Mouse (Mus musculus) midbrain, embryonic 14.5 days (tissue): Measurements from ENCODE around the gene Spo11. TPM values are rescaled to one million over a fixed set of nuclear protein-coding genes. Genes with fewer than 3 reads are reported as not detected.

Source experiments
- ATAC-seq: fragments of 200-750 bp; cut with Nextera tagmentation; 2 replicates; pipeline ENCODE4 v1.8.0; 2017; ENCODE audit warnings: moderate number of reproducible peaks, moderate library complexity; ENCODE audit not compliant: low FRiP score, low TSS enrichment
- DNase-seq: peaks from one replicate; pipeline ENCODE4 v3.0.0-alpha.2; 2015
- H3K27ac ChIP-seq: fragments of 300-500 bp; sonication (generic); replicated peaks from 2 replicates; pipeline ENCODE4 v1.5.1; 2014; ENCODE audit warnings: mild to moderate bottlenecking, low read depth, low read length, moderate library complexity
- H3K27me3 ChIP-seq: fragments of 300-500 bp; sonication (generic); 2 replicates; pipeline ENCODE4 v1.6.1; 2014; ENCODE audit warnings: low read length, control low read depth, mixed read lengths; ENCODE audit not compliant: control insufficient read depth, insufficient read depth
- H3K36me3 ChIP-seq: fragments of 300-500 bp; sonication (generic); 2 replicates; pipeline ENCODE4 v1.6.1; 2014; ENCODE audit warnings: low read length, control low read depth; ENCODE audit not compliant: control insufficient read depth, insufficient read depth
- H3K4me1 ChIP-seq: fragments of 300-500 bp; sonication (generic); 2 replicates; pipeline ENCODE4 v1.6.1; 2014; ENCODE audit warnings: mild to moderate bottlenecking, antibody characterized with exemption, low read length, control low read depth; ENCODE audit not compliant: control insufficient read depth, insufficient read depth
- H3K4me2 ChIP-seq: fragments of 300-500 bp; sonication (generic); 2 replicates; pipeline ENCODE4 v1.6.1; 2014; ENCODE audit warnings: mild to moderate bottlenecking, low read length, moderate library complexity
- H3K4me3 ChIP-seq: fragments of 300-500 bp; sonication (generic); replicated peaks from 2 replicates; pipeline ENCODE4 v1.5.1; 2014; ENCODE audit warnings: low read depth, low read length
- H3K9ac ChIP-seq: fragments of 300-500 bp; sonication (generic); replicated peaks from 2 replicates; pipeline ENCODE4 v1.6.1; 2014; ENCODE audit warnings: mild to moderate bottlenecking, low read length, moderate library complexity
- H3K9me3 ChIP-seq: fragments of 300-500 bp; sonication (generic); 2 replicates; pipeline ENCODE4 v1.6.1; 2016; ENCODE audit warnings: low read length, control low read depth, mixed read lengths; ENCODE audit not compliant: control insufficient read depth
- whole genome bisulfite sequencing: fragments of 180-500 bp; shearing (Covaris S2); extraction: QIAGEN DNeasy Blood & Tissue Kit; methylation state at CpG from one replicate; pipeline ENCODE4 v1.1.7; 2014; 5-methylcytosine and 5-hydroxymethylcytosine counted together
- polyA plus RNA-seq: library from polyadenylated mRNA; unstranded; fragments of >200 nt; fragmentation: Nextera tagmentation; extraction: Ambion mirVana; gene quantifications from 2 replicates; pipeline ENCODE4 v1.2.1, GENCODE M21; 2014

The Spo11 gene
- polyA plus RNA-seq, 1 experiment from 2014 or later = 0.68 TPM

- no peak overlapping the region for H3K27ac ChIP-seq
- ATAC-seq = no peak
- H3K9ac ChIP-seq = no peak overlapping the region
- no peaks in the 10 kb centered on the region for H3K27me3 ChIP-seq
- no peaks in the 10 kb centered on the region for H3K4me1 ChIP-seq
- no peaks in the 10 kb centered on the region for H3K9me3 ChIP-seq
- no peak for DNase-seq
- 85% methylated on average over 5 of the region's 5 CpGs for WGBS
- H3K4me3 ChIP-seq = no peak overlapping the region
- no peak overlapping the region for H3K4me2 ChIP-seq
- H3K36me3 ChIP-seq = no peaks in the 10 kb centered on the region
These were observed 11.0 kb upstream of the Spo11 start for GRCm38 (mm10) chr2:172966480-172966879.

DNA sequence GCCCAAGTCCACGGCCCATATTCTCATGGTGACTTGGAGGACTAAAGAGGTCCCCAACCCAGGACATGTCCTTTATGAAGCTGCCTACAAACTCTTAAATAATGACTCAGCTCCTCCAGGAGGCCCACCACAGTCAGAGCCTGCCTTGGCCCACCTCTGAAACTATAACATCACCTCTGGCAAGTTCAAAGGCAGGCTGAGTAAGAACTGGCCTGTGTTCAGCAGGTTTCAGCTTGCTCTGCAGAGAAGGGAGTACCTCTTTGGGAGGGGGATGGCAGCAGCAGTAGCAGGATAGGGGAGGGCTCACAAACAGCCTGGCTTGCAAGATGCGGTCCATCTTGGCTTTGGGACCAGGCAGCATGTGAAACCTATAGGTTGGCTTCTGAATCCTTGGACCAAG, 5.6 kb upstream of the Spo11 start:
- no peak for ATAC-seq
- H3K9ac ChIP-seq = no peak overlapping the region
- no peak overlapping the region for H3K4me2 ChIP-seq
- no peaks in the 10 kb centered on the region for H3K9me3 ChIP-seq
- H3K4me3 ChIP-seq = no peak overlapping the region
- 0 out of 2 replicates have a peak, but pooled peaks cover 5% of the 10 kb centered on the region for H3K4me1 ChIP-seq
- no peaks in the 10 kb centered on the region for H3K27me3 ChIP-seq
- no peak overlapping the region for H3K27ac ChIP-seq
- H3K36me3 ChIP-seq = no peaks in the 10 kb centered on the region
- DNase-seq = no peak
- WGBS = 91% methylated on average over 2 of the region's 2 CpGs

DNA sequence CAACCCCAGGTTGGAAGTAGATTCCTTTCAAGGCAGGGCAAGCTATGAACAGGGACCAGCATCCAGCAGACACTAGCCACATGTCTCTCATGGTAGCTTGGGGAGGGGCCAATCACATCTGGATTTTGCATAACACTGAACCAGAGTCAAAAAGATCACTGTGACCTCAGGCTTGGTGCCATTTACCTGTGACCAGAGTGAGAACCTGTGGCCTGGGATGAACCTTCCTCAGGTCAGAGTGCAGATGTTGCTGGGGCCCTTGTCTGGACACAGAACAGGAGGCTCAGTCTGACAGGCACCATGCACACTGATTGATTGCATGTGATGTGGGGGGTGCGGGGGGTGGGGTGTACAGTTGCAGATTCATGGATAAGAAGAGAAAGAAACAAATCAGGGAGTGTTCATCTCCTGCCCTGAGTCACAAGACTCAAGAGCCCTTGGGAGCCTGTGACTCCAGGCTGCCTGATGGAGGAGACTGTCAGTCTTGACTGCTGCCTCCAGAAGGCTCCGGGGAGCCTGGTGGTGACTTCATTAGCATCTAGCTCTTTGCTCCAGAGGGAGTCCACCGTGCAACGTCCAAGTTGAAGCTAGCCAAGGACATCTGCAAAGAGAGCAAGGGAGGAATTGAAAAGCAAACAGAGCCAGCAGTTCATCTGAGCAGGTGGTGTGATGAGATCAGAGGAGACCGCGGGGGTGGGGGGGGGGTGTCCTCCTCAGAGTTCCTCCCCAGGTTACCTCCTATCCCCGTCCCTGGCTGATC, 3.5 kb upstream of the Spo11 start:
- Histone ChIP-seq H3K27ac (no peak overlapping the region), H3K9me3 (no peaks in the 10 kb centered on the region), H3K27me3 (no peaks in the 10 kb centered on the region), H3K36me3 (no peaks in the 10 kb centered on the region), H3K4me2 (no peak overlapping the region), H3K9ac (no peak overlapping the region), H3K4me3 (no peak overlapping the region), H3K4me1 (peaks cover 12% of the 10 kb centered on the region; the same call in 1 of the 2 replicates)
- 27% methylated on average over 7 of the region's 7 CpGs for WGBS
- no peak for ATAC-seq
- DNase-seq = no peak

DNA sequence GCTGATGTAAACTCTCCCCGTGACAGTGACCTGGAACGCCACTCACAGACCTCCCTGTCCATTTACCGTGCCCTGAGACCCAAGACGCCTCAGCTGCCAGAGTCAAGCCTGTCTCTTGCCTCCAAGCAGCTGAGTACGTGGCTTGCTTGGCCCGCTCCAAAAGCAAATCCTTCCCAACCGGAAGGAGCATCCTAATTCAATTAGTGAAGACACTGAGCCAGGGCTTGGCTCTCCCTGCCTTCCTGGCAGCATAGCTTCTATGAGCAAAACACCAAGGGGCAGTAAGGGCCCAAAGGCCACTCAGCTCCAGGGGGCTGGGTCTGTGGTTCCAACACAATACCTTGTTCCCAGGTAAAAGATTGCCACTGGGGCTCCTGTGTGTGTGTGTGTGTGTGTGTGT, 2.8 kb upstream of the Spo11 start:
- Histone ChIP-seq H3K9me3 (no peaks in the 10 kb centered on the region), H3K4me1 (peaks cover 12% of the 10 kb centered on the region; the same call in 1 of the 2 replicates), H3K4me3 (no peak overlapping the region), H3K27me3 (no peaks in the 10 kb centered on the region), H3K4me2 (no peak overlapping the region), H3K27ac (no peak overlapping the region), H3K9ac (no peak overlapping the region), H3K36me3 (no peaks in the 10 kb centered on the region)
- 37% methylated on average over 7 of the region's 7 CpGs for WGBS
- ATAC-seq = no peak
- no peak for DNase-seq

- H3K4me3 ChIP-seq = no peak overlapping the region
- WGBS = 88% methylated on average over 6 of the region's 6 CpGs
- DNase-seq (no peak), ATAC-seq (no peak)
- H3K27me3 ChIP-seq = no peaks in the 10 kb centered on the region
- H3K9ac ChIP-seq = no peak overlapping the region
- H3K4me2 ChIP-seq = no peak overlapping the region
- H3K27ac ChIP-seq = no peak overlapping the region
- peaks cover 12% of the 10 kb centered on the region; the same call in 1 of the 2 replicates for H3K4me1 ChIP-seq
- no peaks in the 10 kb centered on the region for H3K36me3 ChIP-seq
- H3K9me3 ChIP-seq = no peaks in the 10 kb centered on the region
These were observed 2.3 kb upstream of the Spo11 start for GRCm38 (mm10) chr2:172975159-172975558.

GRCm38 (mm10) chr2:172976661-172977238, 750 bp upstream of the Spo11 start:
- peaks cover 12% of the 10 kb centered on the region; the same call in 1 of the 2 replicates for H3K4me1 ChIP-seq
- no peak overlapping the region for H3K4me3 ChIP-seq
- ATAC-seq (no peak), DNase-seq (no peak)
- peak overlapping the region; percentile 33 for H3K4me2 ChIP-seq
- H3K27me3 ChIP-seq = no peaks in the 10 kb centered on the region
- no peaks in the 10 kb centered on the region for H3K9me3 ChIP-seq
- H3K9ac ChIP-seq = no peak overlapping the region
- WGBS = 26% methylated on average over 7 of the region's 7 CpGs
- H3K36me3 ChIP-seq = no peaks in the 10 kb centered on the region
- H3K27ac ChIP-seq = no peak overlapping the region

DNA sequence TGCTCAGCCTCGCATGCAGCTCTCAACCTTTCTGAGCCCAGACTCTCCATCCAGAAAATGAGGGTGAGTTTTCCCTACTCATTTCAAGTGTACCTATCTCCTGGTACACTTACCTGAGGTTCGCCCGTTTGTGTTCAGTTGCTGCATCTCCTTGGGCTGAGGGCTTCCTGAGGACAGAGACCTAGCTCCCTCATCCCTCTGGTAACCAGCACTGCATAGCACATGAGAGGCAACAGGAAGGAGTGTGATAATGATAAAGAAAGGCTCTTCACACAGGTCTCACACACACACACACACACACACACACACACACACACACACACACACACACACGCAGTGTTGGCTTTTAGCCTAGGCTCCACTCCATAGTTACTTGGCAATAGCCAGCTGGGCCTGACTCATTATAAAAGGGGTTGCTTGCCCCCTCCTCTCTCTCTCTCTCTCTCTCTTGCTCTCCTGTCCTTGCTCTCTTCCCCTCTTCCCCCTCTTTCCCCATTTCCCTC, 682 bp downstream of the Spo11 start:
- Histone ChIP-seq H3K9ac (no peak overlapping the region), H3K36me3 (no peaks in the 10 kb centered on the region), H3K4me1 (peaks cover 12% of the 10 kb centered on the region; the same call in 1 of the 2 replicates), H3K9me3 (no peaks in the 10 kb centered on the region), H3K4me2 (no peak overlapping the region), H3K4me3 (no peak overlapping the region), H3K27ac (no peak overlapping the region), H3K27me3 (no peaks in the 10 kb centered on the region)
- 57% methylated on average over 4 of the region's 4 CpGs for WGBS
- DNase-seq (no peak), ATAC-seq (no peak)

GRCm38 (mm10) chr2:172979666-172980345, 2.3 kb downstream of the Spo11 start:
- ATAC-seq = no peak
- DNase-seq = no peak
- Histone ChIP-seq H3K9me3 (no peaks in the 10 kb centered on the region), H3K4me3 (no peak overlapping the region), H3K27me3 (no peaks in the 10 kb centered on the region), H3K27ac (no peak overlapping the region), H3K36me3 (no peaks in the 10 kb centered on the region), H3K4me2 (no peak overlapping the region), H3K9ac (no peak overlapping the region), H3K4me1 (peaks cover 12% of the 10 kb centered on the region; the same call in 1 of the 2 replicates)
- 93% methylated on average over 43 of the region's 43 CpGs for WGBS
